ENCODE assay signal across 28 mouse cellular contexts in genomic region chr15:97746278-97746677, GRCm38 (mm10). TPM values are rescaled to one million over a fixed set of nuclear protein-coding genes. Genes with fewer than 3 reads are reported as not detected.
DNase-seq lines count a peak whose midpoint lies in the region; ATAC-seq and TF ChIP-seq lines count a peak whose summit lies in the region.
"Had no signal": no experiment of that assay in that cellular context is flagged by ENCODE, and none has a peak within 500 bp of the region (broad histone marks: within the 10 kb centered on the region; RNA-seq: fewer than 3 reads in every experiment).

No protein-coding gene starts in this region.

- H3K27ac ChIP-seq in liver, embryonic 12.5 days = no peak overlapping the region
- no peak overlapping the region for H3K27ac ChIP-seq in liver, postnatal 0 days (ENCODE audit: low read depth)
- no peak overlapping the region; the same call in 1 of the 2 replicates for H3K27ac ChIP-seq in testis, adult 2 months (ENCODE audit: control insufficient read depth, insufficient read depth, low read depth, low read length)
- peak overlapping the region; percentile 82 for H3K27ac ChIP-seq in MEL (ENCODE audit: control insufficient read depth, low read depth, low read length)
- H3K27ac ChIP-seq in liver, embryonic 16.5 days (ENCODE audit: low read length) = peak overlapping the region; percentile 48
- H3K27ac ChIP-seq: embryonic facial prominence, embryonic 12.5 days; embryonic facial prominence, embryonic 15.5 days; forebrain, embryonic 13.5 days; heart, embryonic 13.5 days; hindbrain, embryonic 14.5 days had no signal

- H3K36me3 ChIP-seq in liver, embryonic 12.5 days = peaks cover 5% of the 10 kb centered on the region
- H3K36me3 ChIP-seq in liver, postnatal 0 days (replicated peaks; ENCODE audit: insufficient read depth, low read length) = no peaks in the 10 kb centered on the region
- no peaks in the 10 kb centered on the region for H3K36me3 ChIP-seq in testis, adult 2 months (ENCODE audit: control insufficient read depth, insufficient read depth, low read length)
- H3K36me3 ChIP-seq in MEL (ENCODE audit: control insufficient read depth in 1 of 2, insufficient read depth in 2 of 2, low read length in 2 of 2) = peaks cover 0 to 38% of the 10 kb centered on the region in 2 experiments; a peak in 2 of 4 replicates
- H3K36me3 ChIP-seq in liver, embryonic 16.5 days (ENCODE audit: control insufficient read depth, insufficient read depth) = no peaks in the 10 kb centered on the region
- H3K36me3 ChIP-seq: embryonic facial prominence, embryonic 12.5 days; embryonic facial prominence, embryonic 15.5 days; forebrain, embryonic 10.5 days had no signal

- no peaks in the 10 kb centered on the region for H3K27me3 ChIP-seq in liver, embryonic 12.5 days (replicated peaks)
- H3K27me3 ChIP-seq in liver, postnatal 0 days (ENCODE audit: insufficient read depth, low read length) = no peaks in the 10 kb centered on the region
- no peaks in the 10 kb centered on the region for H3K27me3 ChIP-seq in testis, adult 2 months (ENCODE audit: control insufficient read depth, insufficient read depth, low read length)
- H3K27me3 ChIP-seq in MEL (ENCODE audit: control insufficient read depth in 1 of 2, insufficient read depth in 2 of 2, low read length in 2 of 2) = no peaks in the 10 kb centered on the region
- no peaks in the 10 kb centered on the region for H3K27me3 ChIP-seq in liver, embryonic 16.5 days (ENCODE audit: control insufficient read depth, insufficient read depth, low read depth, low read length)
- H3K27me3 ChIP-seq: embryonic facial prominence, embryonic 15.5 days; forebrain, embryonic 13.5 days; heart, embryonic 13.5 days had no signal

- peaks cover 67% of the 10 kb centered on the region for H3K4me1 ChIP-seq in liver, embryonic 12.5 days
- H3K4me1 ChIP-seq in liver, postnatal 0 days (ENCODE audit: insufficient read depth) = peaks cover 33% of the 10 kb centered on the region
- H3K4me1 ChIP-seq in testis, adult 2 months (ENCODE audit: control insufficient read depth, insufficient read depth, low read length) = peaks cover 9% of the 10 kb centered on the region
- peaks cover 9 to 63% of the 10 kb centered on the region in 2 experiments for H3K4me1 ChIP-seq in MEL (ENCODE audit: control insufficient read depth in 1 of 2, insufficient read depth in 2 of 2, low read length in 2 of 2)
- peaks cover 40% of the 10 kb centered on the region for H3K4me1 ChIP-seq in liver, embryonic 16.5 days (ENCODE audit: control insufficient read depth, low read depth, low read length)

- H3K79me2 ChIP-seq in MEL (ENCODE audit: control insufficient read depth, insufficient read depth, low read length, poor library complexity) = no peaks in the 10 kb centered on the region; the same call in 1 of the 2 replicates

- no peaks in the 10 kb centered on the region for H3K9me3 ChIP-seq in liver, embryonic 12.5 days (replicated peaks)
- no peaks in the 10 kb centered on the region for H3K9me3 ChIP-seq in liver, postnatal 0 days (ENCODE audit: low read length)
- no peaks in the 10 kb centered on the region for H3K9me3 ChIP-seq in MEL (replicated peaks; ENCODE audit: insufficient read depth, low read length)
- H3K9me3 ChIP-seq in liver, embryonic 16.5 days (replicated peaks; ENCODE audit: control insufficient read depth, low read length) = no peaks in the 10 kb centered on the region
- H3K9me3 ChIP-seq: embryonic facial prominence, embryonic 12.5 days; embryonic facial prominence, embryonic 15.5 days; forebrain, embryonic 10.5 days; forebrain, embryonic 13.5 days; heart, embryonic 10.5 days; heart, embryonic 13.5 days had no signal

- TF ChIP-seq CTCF in liver, postnatal 0 days (IDR thresholded peaks at IDR 0.05; ENCODE audit: low read depth) = no peak
- no peak for TF ChIP-seq CTCF in testis, adult 2 months (IDR thresholded peaks at IDR 0.05; ENCODE audit: control insufficient read depth, insufficient read depth, insufficient replicate concordance, low read depth, low read length)
- TF ChIP-seq CTCF in MEL (IDR thresholded peaks at IDR 0.05 in 2 of 3, conservative IDR thresholded peaks at IDR 0.05 in 1 of 3; ENCODE audit: control insufficient read depth in 1 of 3, insufficient read depth in 1 of 3, low read depth in 2 of 3, low read length in 3 of 3, poor library complexity in 1 of 3, severe bottlenecking in 1 of 3) = no peak

- no peak for DNase-seq in liver, postnatal 0 days
- no peak for DNase-seq in testis, postnatal 14 days (ENCODE audit: low spot score)
- no peak for DNase-seq in MEL (ENCODE audit: low read depth, low spot score)
- DNase-seq in layer of hippocampus, postnatal 25 days (ENCODE audit: extremely low spot score in 1 of 2, low spot score in 1 of 2) = no peak
- DNase-seq: adrenal gland, postnatal 10 days; adrenal gland, postnatal 36 days; cerebellum, adult 11 months; cerebellum, adult 2 months; cerebellum, adult 9-11 months; cerebellum, postnatal 25 days; gastrocnemius, postnatal 10 days; gastrocnemius, postnatal 36 days; heart, adult 2 months; heart, postnatal 14 days; heart, postnatal 4 days had no signal

- TF ChIP-seq RAD21 in MEL (IDR thresholded peaks at IDR 0.05; ENCODE audit: low read depth, low read length) = no peak

- ATAC-seq in liver, embryonic 12.5 days = no peak
- ATAC-seq in liver, postnatal 0 days = no peak
- ATAC-seq in liver, embryonic 16.5 days (ENCODE audit: low read depth) = no peak
- ATAC-seq: activated CD4-positive, CD25-positive, alpha-beta regulatory T cell, adult 4 months; CD4-positive, CD25-positive, alpha-beta regulatory T cell, adult 4 months; forebrain, embryonic 13.5 days; forebrain, embryonic 16.5 days had no signal

- H3K9ac ChIP-seq in liver, embryonic 12.5 days = no peak overlapping the region
- no peak overlapping the region for H3K9ac ChIP-seq in liver, postnatal 0 days (replicated peaks)
- peak overlapping the region; percentile 71 for H3K9ac ChIP-seq in MEL (ENCODE audit: control insufficient read depth, low read depth, low read length, poor library complexity, severe bottlenecking)
- no peak overlapping the region for H3K9ac ChIP-seq in liver, embryonic 16.5 days (ENCODE audit: low read depth, low read length)
- H3K9ac ChIP-seq: embryonic facial prominence, embryonic 12.5 days; embryonic facial prominence, embryonic 15.5 days; forebrain, embryonic 13.5 days; hindbrain, embryonic 14.5 days had no signal

- TF ChIP-seq EP300 in liver, postnatal 0 days (IDR thresholded peaks at IDR 0.05; ENCODE audit: low read depth) = no peak
- TF ChIP-seq EP300 in MEL (IDR thresholded peaks at IDR 0.05; ENCODE audit: low read depth in 1 of 2, low read length in 2 of 2) = no peak

- TF ChIP-seq POLR2A in testis, adult 2 months (IDR thresholded peaks at IDR 0.05; ENCODE audit: control insufficient read depth, low read depth, low read length) = no peak
- TF ChIP-seq POLR2A in MEL (IDR thresholded peaks at IDR 0.05; ENCODE audit: control insufficient read depth in 1 of 2, insufficient read depth in 1 of 2, low read depth in 1 of 2, low read length in 2 of 2, poor library complexity in 1 of 2) = no peak

- H3K4me3 ChIP-seq in liver, embryonic 12.5 days = no peak overlapping the region
- no peak overlapping the region for H3K4me3 ChIP-seq in liver, postnatal 0 days (ENCODE audit: low read depth, low read length)
- H3K4me3 ChIP-seq in testis, adult 2 months (ENCODE audit: control insufficient read depth, low read depth, low read length) = peak overlapping the region; percentile 83
- H3K4me3 ChIP-seq in MEL (ENCODE audit: control insufficient read depth in 1 of 2, insufficient read depth in 1 of 2, low read depth in 2 of 2, low read length in 2 of 2) = peak overlapping the region; percentile 3 to 45
- H3K4me3 ChIP-seq in liver, embryonic 16.5 days (ENCODE audit: low read depth, low read length) = no peak overlapping the region
- H3K4me3 ChIP-seq: embryonic facial prominence, embryonic 12.5 days; embryonic facial prominence, embryonic 15.5 days; forebrain, embryonic 10.5 days; forebrain, embryonic 13.5 days; heart, adult 2 months; heart, embryonic 10.5 days; heart, embryonic 13.5 days had no signal

- peak overlapping the region; percentile 26 for H3K4me2 ChIP-seq in liver, embryonic 12.5 days
- no peak overlapping the region for H3K4me2 ChIP-seq in liver, postnatal 0 days (ENCODE audit: low read depth, low read length)
- H3K4me2 ChIP-seq in liver, embryonic 16.5 days (ENCODE audit: low read depth, low read length) = peak overlapping the region; percentile 21; the same call in 1 of the 2 replicates
- H3K4me2 ChIP-seq: embryonic facial prominence, embryonic 12.5 days; embryonic facial prominence, embryonic 15.5 days; forebrain, embryonic 13.5 days; heart, embryonic 13.5 days; hindbrain, embryonic 14.5 days had no signal

- 76% methylated on average over 10 of the region's 10 CpGs for whole genome bisulfite sequencing in liver, embryonic 12.5 days (ENCODE audit: insufficient replicate concordance)
- 75% methylated on average over 10 of the region's 10 CpGs for WGBS in liver, postnatal 0 days (ENCODE audit: insufficient replicate concordance)
- 54% methylated on average over 10 of the region's 10 CpGs for WGBS in liver, embryonic 16.5 days (ENCODE audit: insufficient replicate concordance)

RNA-seq across cellular contexts. Expression of gene Endou, which starts 15.1 kb away (rescaled TPM):
- not detected in 2 replicates for polyA plus RNA-seq in liver, embryonic 12.5 days (2016; fragmentation: Nextera tagmentation; extraction: Ambion mirVana)
- polyA plus RNA-seq in liver, postnatal 0 days (2015; fragmentation: Nextera tagmentation; extraction: Ambion mirVana) = 0.66 and 0.82 TPM in 2 replicates
- 0.89 and 1.1 TPM in 2 replicates for polyA plus RNA-seq in testis, adult 2 months (2012; rRNA removed)
- 0.07 and 0.08 TPM in 2 replicates for total RNA-seq in MEL (2012; rRNA removed)
- polyA plus RNA-seq in MEL (2012; ENCODE audit: insufficient read depth in 1 of 2, insufficient read length in 2 of 2, low read depth in 1 of 2, low replicate concordance in 2 of 2, missing spikeins in 1 of 2) = under 1 TPM in 1 of 2 experiments, not detected in 1; 0.10 TPM
- polyA plus RNA-seq in liver, embryonic 16.5 days (2015; fragmentation: Nextera tagmentation; extraction: Ambion mirVana) = 0.06 and 0.21 TPM in 2 replicates
- under 1 TPM; 0.59 to 0.71 TPM for total RNA-seq in layer of hippocampus, postnatal 25 days (2021)

RNA-seq across cellular contexts. Expression of gene Rapgef3, which starts 21.5 kb away (rescaled TPM):
- polyA plus RNA-seq in liver, embryonic 12.5 days (2016; fragmentation: Nextera tagmentation; extraction: Ambion mirVana) = 3.5 and 3.9 TPM in 2 replicates
- 1.5 and 1.9 TPM in 2 replicates for polyA plus RNA-seq in liver, postnatal 0 days (2015; fragmentation: Nextera tagmentation; extraction: Ambion mirVana)
- polyA plus RNA-seq in testis, adult 2 months (2012; rRNA removed) = 16.1 and 16.3 TPM in 2 replicates
- 4.0 and 7.4 TPM in 2 replicates for total RNA-seq in MEL (2012; rRNA removed)
- 1 to 10 TPM in 1 of 2 experiments, not detected in 1; 6.6 TPM for polyA plus RNA-seq in MEL (2012; ENCODE audit: insufficient read depth in 1 of 2, insufficient read length in 2 of 2, low read depth in 1 of 2, low replicate concordance in 2 of 2, missing spikeins in 1 of 2)
- 1.6 and 2.1 TPM in 2 replicates for polyA plus RNA-seq in liver, embryonic 16.5 days (2015; fragmentation: Nextera tagmentation; extraction: Ambion mirVana)
- total RNA-seq in layer of hippocampus, postnatal 25 days (2021) = 10 to 100 TPM; 36.3 to 40.3 TPM
- polyA plus RNA-seq: activated CD4-positive, CD25-positive, alpha-beta regulatory T cell, adult 4 months had no signal

RNA-seq across cellular contexts. Expression of gene Slc48a1, which starts 32.0 kb away (rescaled TPM):
- polyA plus RNA-seq in liver, embryonic 12.5 days (2016; fragmentation: Nextera tagmentation; extraction: Ambion mirVana) = 83.8 and 88.7 TPM in 2 replicates
- polyA plus RNA-seq in liver, postnatal 0 days (2015; fragmentation: Nextera tagmentation; extraction: Ambion mirVana) = 59.0 and 61.1 TPM in 2 replicates
- 16.3 and 17.0 TPM in 2 replicates for polyA plus RNA-seq in testis, adult 2 months (2012; rRNA removed)
- total RNA-seq in MEL (2012; rRNA removed) = 116 and 136 TPM in 2 replicates
- 100 to 1,000 TPM in 1 of 2 experiments, not detected in 1; 299 TPM for polyA plus RNA-seq in MEL (2012; ENCODE audit: insufficient read depth in 1 of 2, insufficient read length in 2 of 2, low read depth in 1 of 2, low replicate concordance in 2 of 2, missing spikeins in 1 of 2)
- 98.9 and 103 TPM in 2 replicates for polyA plus RNA-seq in liver, embryonic 16.5 days (2015; fragmentation: Nextera tagmentation; extraction: Ambion mirVana)
- 100 to 1,000 TPM; 151 to 169 TPM for total RNA-seq in layer of hippocampus, postnatal 25 days (2021)

RNA-seq across cellular contexts. Expression of gene Rpap3, which starts 40.7 kb away (rescaled TPM):
- 19.5 and 20.0 TPM in 2 replicates for polyA plus RNA-seq in liver, embryonic 12.5 days (2016; fragmentation: Nextera tagmentation; extraction: Ambion mirVana)
- 6.7 and 7.8 TPM in 2 replicates for polyA plus RNA-seq in liver, postnatal 0 days (2015; fragmentation: Nextera tagmentation; extraction: Ambion mirVana)
- 3.7 and 3.9 TPM in 2 replicates for polyA plus RNA-seq in testis, adult 2 months (2012; rRNA removed)
- total RNA-seq in MEL (2012; rRNA removed) = 84.4 and 85.7 TPM in 2 replicates
- polyA plus RNA-seq in MEL (2012; ENCODE audit: insufficient read depth in 1 of 2, insufficient read length in 2 of 2, low read depth in 1 of 2, low replicate concordance in 2 of 2, missing spikeins in 1 of 2) = 10 to 100 TPM; 85.7 to 98.4 TPM
- polyA plus RNA-seq in liver, embryonic 16.5 days (2015; fragmentation: Nextera tagmentation; extraction: Ambion mirVana) = 6.8 and 7.2 TPM in 2 replicates
- 10 to 100 TPM; 23.7 to 24.9 TPM for total RNA-seq in layer of hippocampus, postnatal 25 days (2021)

Comparison
In these comparisons a context has a peak if more than half of its experiments do, and no peak if none do; other contexts are left out.
1. H3K27ac ChIP-seq: peak in MEL (single experiment) and liver, embryonic 16.5 days (single experiment); none in liver, embryonic 12.5 days (single experiment), liver, postnatal 0 days (single experiment) and testis, adult 2 months (single experiment).
2. H3K4me3 ChIP-seq: peak in testis, adult 2 months (single experiment) and MEL (2 of 2); none in liver, embryonic 12.5 days (single experiment), liver, postnatal 0 days (single experiment) and liver, embryonic 16.5 days (single experiment).